Comparison of ENCODE assay signal across 10 mouse cellular contexts in the genomic region with DNA sequence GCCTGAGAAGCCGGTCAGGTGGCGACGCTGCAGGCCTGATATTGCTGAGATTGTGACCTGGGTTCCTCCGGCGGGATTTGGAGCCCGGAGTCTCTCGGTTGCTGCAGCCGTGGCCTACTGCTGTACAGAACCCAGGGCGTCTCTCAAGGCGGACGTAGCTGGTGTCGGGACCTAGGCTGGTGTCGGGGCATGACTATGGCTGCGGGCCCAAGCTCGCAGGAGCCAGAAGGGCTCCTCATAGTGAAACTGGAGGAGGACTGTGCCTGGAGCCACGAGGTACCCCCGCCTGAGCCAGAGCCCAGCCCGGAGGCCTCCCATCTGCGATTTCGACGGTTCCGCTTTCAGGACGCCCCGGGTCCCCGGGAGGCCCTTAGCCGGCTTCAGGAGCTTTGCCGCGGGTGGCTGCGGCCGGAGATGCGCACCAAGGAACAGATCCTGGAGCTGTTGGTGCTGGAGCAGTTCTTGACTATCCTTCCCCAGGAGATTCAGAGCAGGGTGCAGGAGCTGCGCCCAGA. TPM values are rescaled to one million over a fixed set of nuclear protein-coding genes. Genes with fewer than 3 reads are reported as not detected.
DNase-seq lines count a peak whose midpoint lies in the region; ATAC-seq and TF ChIP-seq lines count a peak whose summit lies in the region.
"Had no signal": no experiment of that assay in that cellular context is flagged by ENCODE, and none has a peak within 500 bp of the region (broad histone marks: within the 10 kb centered on the region; RNA-seq: fewer than 3 reads in every experiment).

No protein-coding gene starts in this region.

- peak overlapping the region; percentile 85 for H3K4me3 ChIP-seq in cerebellum, adult 2 months (replicated peaks; ENCODE audit: insufficient read depth, low read depth, low read length)
- peak overlapping the region; percentile 74 for H3K4me3 ChIP-seq in hindbrain, embryonic 15.5 days

- H3K27me3 ChIP-seq in cerebellum, adult 2 months (ENCODE audit: control insufficient read depth, insufficient read depth, low read length), result no peaks in the 10 kb centered on the region
- H3K27me3 ChIP-seq in hindbrain, embryonic 15.5 days, result 0 out of 2 replicates have a peak, but pooled peaks cover 8% of the 10 kb centered on the region

- H3K9ac ChIP-seq in hindbrain, embryonic 15.5 days, result peak overlapping the region; percentile 68

- TF ChIP-seq CTCF in cerebellum, adult 2 months (IDR thresholded peaks at IDR 0.05; ENCODE audit: borderline replicate concordance, insufficient read depth, low read depth, low read length), result no peak

- TF ChIP-seq POLR2A in cerebellum, adult 2 months (IDR thresholded peaks at IDR 0.05; ENCODE audit: borderline replicate concordance, insufficient read depth, low read length), result no peak

- peaks cover 14% of the 10 kb centered on the region; the same call in 1 of the 2 replicates for H3K9me3 ChIP-seq in hindbrain, embryonic 15.5 days

- H3K4me2 ChIP-seq in hindbrain, embryonic 15.5 days, result peak overlapping the region; percentile 75

- DNase-seq in cerebellum, adult 2 months, result no peak
- no peak for DNase-seq in cerebellum, adult 9-11 months
- peak; percentile 67 for DNase-seq in thymus, postnatal 14 days
- DNase-seq in thymus, postnatal 36 days, result no peak
- DNase-seq in kidney, postnatal 14 days, result no peak

- ATAC-seq in hindbrain, embryonic 15.5 days (ENCODE audit: low FRiP score, low read depth), result peak; percentile 70; the same call in 1 of the 2 replicates
- ATAC-seq in megakaryocyte progenitor cell, adult 5-6 weeks (replicated peaks; ENCODE audit: poor library complexity), result peak; percentile 35
- ATAC-seq in megakaryocyte-erythroid progenitor cell, adult 5-6 weeks (replicated peaks; ENCODE audit: low FRiP score, low TSS enrichment, poor library complexity, severe bottlenecking), result no peak; the same call in none of the 2 replicates

- under 1% methylated on average over 32 of the region's 32 CpGs for WGBS in cerebellum, adult 2 months
- WGBS in hindbrain, embryonic 15.5 days, result under 1% methylated on average over 32 of the region's 32 CpGs

- no peaks in the 10 kb centered on the region; the same call in 1 of the 2 replicates for H3K4me1 ChIP-seq in cerebellum, adult 2 months (ENCODE audit: control insufficient read depth, insufficient read depth, low read length)
- peaks cover 30% of the 10 kb centered on the region for H3K4me1 ChIP-seq in hindbrain, embryonic 15.5 days (replicated peaks)

- H3K27ac ChIP-seq in cerebellum, adult 2 months (ENCODE audit: insufficient read depth, low read length), result peak overlapping the region; percentile 53; the same call in 1 of the 2 replicates
- peak overlapping the region; percentile 93 for H3K27ac ChIP-seq in hindbrain, embryonic 15.5 days (replicated peaks)

- H3K36me3 ChIP-seq in hindbrain, embryonic 15.5 days, result peaks cover 32% of the 10 kb centered on the region

RNA-seq across cellular contexts. Expression of a gene that starts 0.3 kb away (rescaled TPM):
- polyA plus RNA-seq in cerebellum, adult 2 months (2012; rRNA removed), result 18.5 and 19.6 TPM in 2 replicates
- polyA plus RNA-seq in hindbrain, embryonic 15.5 days (2015; fragmentation: Nextera tagmentation; extraction: Ambion mirVana), result 46.7 and 47.5 TPM in 2 replicates
- total RNA-seq in megakaryocyte progenitor cell, adult 5-6 weeks (2015), result 27.6 and 31.6 TPM in 2 replicates
- 38.0 and 45.6 TPM in 2 replicates for total RNA-seq in megakaryocyte progenitor cell, adult 5-6 weeks (2017)
- total RNA-seq in megakaryocyte-erythroid progenitor cell, adult 5-6 weeks (2014; fragmentation: Nextera tagmentation), result 24.1 and 28.4 TPM in 2 replicates
- total RNA-seq in megakaryocyte-erythroid progenitor cell, adult 5-6 weeks (2017), result 25.6 and 26.6 TPM in 2 replicates
- polyA plus RNA-seq: C2C12 had no signal

RNA-seq across cellular contexts. Expression of a gene that starts 26.3 kb away (rescaled TPM):
- polyA plus RNA-seq in cerebellum, adult 2 months (2012; rRNA removed), result not detected in 2 replicates
- not detected in 2 replicates for polyA plus RNA-seq in hindbrain, embryonic 15.5 days (2015; fragmentation: Nextera tagmentation; extraction: Ambion mirVana)
- total RNA-seq in megakaryocyte progenitor cell, adult 5-6 weeks (2015), result 14.7 and 18.6 TPM in 2 replicates
- total RNA-seq in megakaryocyte progenitor cell, adult 5-6 weeks (2017), result 46.7 and 53.5 TPM in 2 replicates
- total RNA-seq in megakaryocyte-erythroid progenitor cell, adult 5-6 weeks (2014; fragmentation: Nextera tagmentation), result 0.59 TPM in 1 of 2 replicates, not detected in the other
- total RNA-seq in megakaryocyte-erythroid progenitor cell, adult 5-6 weeks (2017), result not detected in 2 replicates
- total RNA-seq: heart, postnatal 36 days had no signal
- polyA plus RNA-seq: C2C12 had no signal

Comparison
In these comparisons a context has a peak if more than half of its experiments do, and no peak if none do; other contexts are left out.
1. RNA of a gene that starts 26.3 kb away (total RNA-seq): 14.7 to 53.5 TPM in megakaryocyte progenitor cell, adult 5-6 weeks; 0.59 TPM in megakaryocyte-erythroid progenitor cell, adult 5-6 weeks; every median in the first group is over 4 times any median in the second.